Mouse (Mus musculus) stomach, embryonic 14.5 days (tissue): ENCODE measurements around the gene Nfx1. TPM values are rescaled to one million over a fixed set of nuclear protein-coding genes. Genes with fewer than 3 reads are reported as not detected.

ENCODE experiments used
- ATAC-seq: fragments of 200-750 bp; cut with Nextera tagmentation; 2 replicates; pipeline ENCODE4 v1.8.0; 2017; ENCODE audit warnings: low read depth, moderate TSS enrichment; ENCODE audit not compliant: insufficient number of reproducible peaks, insufficient read depth, low FRiP score
- H3K27ac ChIP-seq: fragments of 300-500 bp; sonication (generic); 2 replicates; pipeline ENCODE4 v1.5.1; 2014; ENCODE audit warnings: mild to moderate bottlenecking, low read length, moderate library complexity, mixed read lengths
- H3K27me3 ChIP-seq: fragments of 300-500 bp; sonication (generic); 2 replicates; pipeline ENCODE4 v1.6.1; 2014; ENCODE audit warnings: low read length, control low read depth, mixed read lengths; ENCODE audit not compliant: control insufficient read depth, insufficient read depth
- H3K36me3 ChIP-seq: fragments of 300-500 bp; sonication (generic); 2 replicates; pipeline ENCODE4 v1.6.1; 2014; ENCODE audit warnings: mild to moderate bottlenecking, control low read depth, low read length, moderate library complexity, mixed read lengths; ENCODE audit not compliant: control insufficient read depth, insufficient read depth
- H3K4me1 ChIP-seq: fragments of 300-500 bp; sonication (generic); 2 replicates; pipeline ENCODE4 v1.6.1; 2014; ENCODE audit warnings: low read length, control low read depth, mixed read lengths; ENCODE audit not compliant: control insufficient read depth, insufficient read depth
- H3K4me2 ChIP-seq: fragments of 300-500 bp; sonication (generic); replicated peaks from 2 replicates; pipeline ENCODE4 v1.6.1; 2014; ENCODE audit warnings: low read depth, low read length, control low read depth
- H3K4me3 ChIP-seq: fragments of 300-500 bp; sonication (generic); 2 replicates; pipeline ENCODE4 v1.5.1; 2014; ENCODE audit warnings: low read depth, low read length, control low read depth
- H3K9ac ChIP-seq: fragments of 300-500 bp; sonication (generic); replicated peaks from 2 replicates; pipeline ENCODE4 v1.6.1; 2014; ENCODE audit warnings: low read depth, mild to moderate bottlenecking, control low read depth, low read length, moderate library complexity, mixed read lengths
- H3K9me3 ChIP-seq: fragments of 300-500 bp; sonication (generic); 2 replicates; pipeline ENCODE4 v1.6.1; 2016; ENCODE audit warnings: low read depth, low read length, control low read depth; ENCODE audit not compliant: control insufficient read depth
- WGBS: fragments of 180-500 bp; shearing (Covaris S2); extraction: QIAGEN DNeasy Blood & Tissue Kit; methylation state at CpG from one replicate; pipeline ENCODE4 v1.1.7; 2014; 5-methylcytosine and 5-hydroxymethylcytosine counted together
- polyA plus RNA-seq: library from polyadenylated mRNA; unstranded; fragments of >200 nt; fragmentation: Nextera tagmentation; extraction: Ambion mirVana; gene quantifications from 2 replicates; pipeline ENCODE4 v1.2.1, GENCODE M21; 2014

Nfx1 gene
- polyA plus RNA-seq, 1 experiment from 2014 or later = 112 TPM

GRCm38 (mm10) chr4:40969161-40969560 lies 1.5 kb upstream of the Nfx1 start:
- Histone ChIP-seq H3K27ac (no peak overlapping the region), H3K27me3 (no peaks in the 10 kb centered on the region), H3K4me2 (no peak overlapping the region), H3K4me1 (peaks cover 14% of the 10 kb centered on the region), H3K9me3 (no peaks in the 10 kb centered on the region), H3K4me3 (no peak overlapping the region), H3K9ac (no peak overlapping the region), H3K36me3 (peaks cover 16% of the 10 kb centered on the region)
- ATAC-seq = no peak
- WGBS = 66% methylated on average over 4 of the region's 4 CpGs

- 11% methylated on average over 11 of the region's 13 CpGs for WGBS
- H3K36me3 ChIP-seq = peaks cover 13% of the 10 kb centered on the region
- H3K4me2 ChIP-seq = peak overlapping the region; percentile 71
- no peaks in the 10 kb centered on the region for H3K9me3 ChIP-seq
- H3K27me3 ChIP-seq = no peaks in the 10 kb centered on the region
- H3K4me1 ChIP-seq = peaks cover 14% of the 10 kb centered on the region
- peak overlapping the region; percentile 96 for H3K4me3 ChIP-seq
- H3K9ac ChIP-seq = peak overlapping the region; percentile 71
- peak overlapping the region; percentile 96 for H3K27ac ChIP-seq
- no peak; the same call in none of the 2 replicates for ATAC-seq
These were observed 720 bp upstream of the Nfx1 start for GRCm38 (mm10) chr4:40969781-40970591.

DNA sequence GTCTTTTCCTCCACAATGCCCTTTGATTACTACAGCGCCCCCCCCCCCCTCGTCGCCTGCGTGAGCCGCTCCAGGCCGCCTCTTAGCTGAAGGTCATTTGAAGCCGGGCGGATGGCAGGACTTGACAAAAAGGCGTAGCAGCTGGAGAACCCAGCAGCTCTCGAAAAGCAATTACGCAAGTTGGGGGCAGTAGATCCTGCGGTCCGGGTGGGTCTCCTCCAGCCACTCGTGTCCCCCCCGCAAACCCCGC lies 189 bp upstream of the Nfx1 start:
- peak; percentile 19; the same call in 1 of the 2 replicates for ATAC-seq
- Histone ChIP-seq H3K9me3 (no peaks in the 10 kb centered on the region), H3K4me3 (peak overlapping the region; percentile 96), H3K9ac (peak overlapping the region; percentile 71), H3K27ac (peak overlapping the region; percentile 96), H3K4me2 (peak overlapping the region; percentile 71), H3K4me1 (peaks cover 14% of the 10 kb centered on the region), H3K27me3 (no peaks in the 10 kb centered on the region), H3K36me3 (peaks cover 10% of the 10 kb centered on the region)
- WGBS = under 1% methylated on average over 16 of the region's 16 CpGs

GRCm38 (mm10) chr4:40971744-40972143 lies 1.0 kb downstream of the Nfx1 start:
- H3K36me3 ChIP-seq = peaks cover 12% of the 10 kb centered on the region
- peak overlapping the region; percentile 45 for H3K4me2 ChIP-seq
- peaks cover 14% of the 10 kb centered on the region for H3K4me1 ChIP-seq
- no peaks in the 10 kb centered on the region for H3K27me3 ChIP-seq
- peak overlapping the region; percentile 96 for H3K4me3 ChIP-seq
- H3K9me3 ChIP-seq = no peaks in the 10 kb centered on the region
- 25% methylated on average over 13 of the region's 13 CpGs for WGBS
- peak overlapping the region; percentile 96 for H3K27ac ChIP-seq
- ATAC-seq = no peak
- H3K9ac ChIP-seq = peak overlapping the region; percentile 71

- 96% methylated on average over 1 of the region's 1 CpGs for WGBS
- Histone ChIP-seq H3K4me3 (no peak overlapping the region), H3K27ac (no peak overlapping the region), H3K9ac (no peak overlapping the region), H3K9me3 (no peaks in the 10 kb centered on the region), H3K4me2 (no peak overlapping the region), H3K4me1 (peaks cover 14% of the 10 kb centered on the region), H3K27me3 (no peaks in the 10 kb centered on the region), H3K36me3 (peaks cover 28% of the 10 kb centered on the region)
- no peak for ATAC-seq
These were observed 3.3 kb downstream of the Nfx1 start for GRCm38 (mm10) chr4:40974011-40974410.

- 93% methylated on average over 3 of the region's 3 CpGs for WGBS
- H3K27ac ChIP-seq = no peak overlapping the region
- peaks cover 9% of the 10 kb centered on the region for H3K4me1 ChIP-seq
- H3K9me3 ChIP-seq = no peaks in the 10 kb centered on the region
- no peak overlapping the region for H3K9ac ChIP-seq
- H3K27me3 ChIP-seq = no peaks in the 10 kb centered on the region
- no peak for ATAC-seq
- H3K36me3 ChIP-seq = peaks cover 37% of the 10 kb centered on the region
- H3K4me3 ChIP-seq = no peak overlapping the region
- no peak overlapping the region for H3K4me2 ChIP-seq
These were observed 5.0 kb downstream of the Nfx1 start for GRCm38 (mm10) chr4:40975678-40976077.

GRCm38 (mm10) chr4:40976651-40977050 lies 5.9 kb downstream of the Nfx1 start:
- Histone ChIP-seq H3K27ac (no peak overlapping the region), H3K27me3 (no peaks in the 10 kb centered on the region), H3K4me1 (peaks cover 8% of the 10 kb centered on the region), H3K9me3 (no peaks in the 10 kb centered on the region), H3K36me3 (peaks cover 39% of the 10 kb centered on the region), H3K4me2 (no peak overlapping the region), H3K4me3 (no peak overlapping the region), H3K9ac (no peak overlapping the region)
- ATAC-seq = no peak
- WGBS = 94% methylated on average over 10 of the region's 10 CpGs

- no peaks in the 10 kb centered on the region for H3K27me3 ChIP-seq
These were observed 8.7 kb downstream of the Nfx1 start for GRCm38 (mm10) chr4:40979430-40979829.

DNA sequence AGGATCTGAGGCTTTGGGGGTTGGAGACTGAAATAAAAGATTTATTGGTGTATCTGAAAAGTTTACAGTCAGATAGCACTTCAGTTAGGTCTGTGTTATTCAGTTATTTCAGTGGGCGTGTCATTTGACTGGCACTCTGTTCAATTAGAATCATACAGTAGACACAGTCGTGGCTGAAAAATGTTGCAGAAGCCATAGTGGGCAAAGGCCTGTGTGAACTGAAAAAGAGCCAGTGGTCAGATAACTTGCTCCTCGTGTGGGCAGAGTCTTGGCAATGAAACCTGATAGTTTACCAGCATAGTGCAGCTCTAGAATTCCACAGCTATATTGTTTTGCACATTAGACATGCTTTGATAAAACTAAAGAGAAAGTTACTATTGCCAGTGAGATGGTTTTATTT lies 11.8 kb downstream of the Nfx1 start:
- no peaks in the 10 kb centered on the region for H3K27me3 ChIP-seq
- H3K4me3 ChIP-seq = no peak overlapping the region
- H3K4me2 ChIP-seq = no peak overlapping the region
- no peaks in the 10 kb centered on the region for H3K4me1 ChIP-seq
- no peak overlapping the region for H3K9ac ChIP-seq
- no peak overlapping the region for H3K27ac ChIP-seq
- no peaks in the 10 kb centered on the region for H3K9me3 ChIP-seq
- WGBS = 80% methylated on average over 3 of the region's 3 CpGs
- H3K36me3 ChIP-seq = peaks cover 58% of the 10 kb centered on the region
- ATAC-seq = no peak

More at GRCm38 (mm10) chr4:40979430-40979829, 8.7 kb downstream of the Nfx1 start:
- H3K4me1 ChIP-seq = no peaks in the 10 kb centered on the region
- no peak for ATAC-seq
- H3K4me3 ChIP-seq = no peak overlapping the region
- no peaks in the 10 kb centered on the region for H3K9me3 ChIP-seq
- H3K4me2 ChIP-seq = no peak overlapping the region
- peaks cover 46% of the 10 kb centered on the region for H3K36me3 ChIP-seq
- WGBS = 95% methylated on average over 1 of the region's 1 CpGs
- H3K9ac ChIP-seq = no peak overlapping the region
- no peak overlapping the region for H3K27ac ChIP-seq
